Mouse (Mus musculus): ENCODE results near the gene Emx2.

Gene Emx2

DNA sequence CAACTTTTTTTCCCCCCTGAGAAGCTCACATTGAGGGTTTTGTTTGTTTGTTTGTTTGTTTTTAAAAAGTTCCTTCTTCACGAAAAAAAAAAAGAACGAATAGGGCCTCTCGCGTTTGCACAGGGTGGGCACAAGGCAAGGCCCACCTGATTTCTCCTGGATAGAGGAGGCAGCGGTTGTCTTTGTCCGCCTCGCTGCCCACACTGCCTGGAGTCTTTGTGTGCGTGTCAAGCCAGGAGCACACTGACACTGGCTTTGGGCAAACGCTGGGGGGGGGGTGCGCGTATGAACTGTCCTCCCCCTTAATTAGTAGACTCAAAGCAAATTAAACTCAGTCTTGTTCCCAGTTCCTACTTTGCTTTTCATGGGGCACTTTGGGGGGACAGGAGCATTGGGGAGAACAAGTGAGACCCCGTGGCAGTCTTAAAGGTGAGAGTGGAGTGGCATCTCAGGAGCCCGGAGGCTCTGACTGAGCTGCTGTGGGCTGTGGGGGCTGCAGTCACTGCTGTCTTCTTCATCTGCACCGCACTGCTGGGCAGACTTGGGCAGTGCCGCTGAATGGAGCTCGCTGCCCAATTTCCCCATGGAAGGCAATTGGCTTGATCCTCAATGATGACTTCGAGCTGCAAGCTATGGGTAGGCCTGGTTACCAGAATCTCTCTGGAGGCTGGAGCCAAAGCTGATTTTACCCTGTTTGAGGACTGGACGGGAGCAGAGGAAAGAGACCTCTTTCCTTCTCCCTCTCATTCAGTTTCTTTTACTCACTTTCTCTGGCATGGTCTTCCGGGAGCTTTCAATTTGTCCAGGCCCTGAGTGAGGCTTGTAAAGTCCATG, 4.5 kb downstream of the Emx2 start:
- no peak for DNase-seq (ENCODE audit: low spot score)

DNA sequence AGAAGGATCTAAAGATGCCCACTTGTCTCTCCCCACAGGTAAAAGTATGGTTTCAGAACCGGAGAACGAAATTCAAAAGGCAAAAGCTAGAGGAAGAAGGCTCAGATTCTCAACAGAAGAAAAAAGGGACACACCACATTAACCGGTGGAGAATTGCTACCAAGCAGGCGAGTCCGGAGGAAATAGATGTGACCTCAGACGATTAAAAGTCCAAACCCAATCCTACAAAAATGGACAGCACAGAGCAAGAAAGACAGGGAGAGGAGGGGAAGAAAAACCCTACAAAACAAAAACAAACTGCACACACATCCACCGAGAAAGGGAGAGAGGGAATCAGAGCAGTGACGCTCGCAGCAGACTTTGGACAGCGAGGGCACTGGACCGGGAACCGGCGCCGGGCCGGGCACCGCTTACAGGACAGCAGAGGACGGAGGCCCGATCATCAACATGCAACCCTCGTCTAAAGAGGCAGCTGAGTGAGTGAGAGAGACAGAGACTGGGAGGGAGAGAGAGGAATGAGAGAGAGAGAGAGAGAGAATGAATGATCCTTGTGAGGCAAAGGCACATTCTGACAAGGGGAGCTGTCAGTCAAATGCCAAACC, 5.8 kb downstream of the Emx2 start:
- DNase-seq (ENCODE audit: low spot score) = no peak

DNA sequence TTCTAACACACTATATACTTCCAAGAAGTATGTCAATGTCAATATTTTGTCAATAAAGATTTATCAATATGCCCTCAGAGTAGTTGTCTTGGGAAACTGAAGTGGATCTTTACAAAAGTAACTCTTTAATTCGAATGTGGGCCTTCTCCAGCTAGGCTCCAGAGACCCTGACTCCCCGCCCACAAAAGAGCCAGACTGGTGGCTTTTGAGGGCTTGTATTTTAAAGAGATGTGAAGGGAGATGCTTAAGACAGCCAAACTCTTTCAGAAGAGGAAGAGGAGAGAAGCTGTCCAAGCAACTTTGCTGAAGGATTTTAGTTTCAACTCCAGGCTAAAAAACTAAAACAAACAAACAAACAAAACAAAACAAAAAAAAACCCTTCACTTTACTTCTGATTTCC, 7.1 kb downstream of the Emx2 start:
- DNase-seq (ENCODE audit: low spot score) = no peak

DNA sequence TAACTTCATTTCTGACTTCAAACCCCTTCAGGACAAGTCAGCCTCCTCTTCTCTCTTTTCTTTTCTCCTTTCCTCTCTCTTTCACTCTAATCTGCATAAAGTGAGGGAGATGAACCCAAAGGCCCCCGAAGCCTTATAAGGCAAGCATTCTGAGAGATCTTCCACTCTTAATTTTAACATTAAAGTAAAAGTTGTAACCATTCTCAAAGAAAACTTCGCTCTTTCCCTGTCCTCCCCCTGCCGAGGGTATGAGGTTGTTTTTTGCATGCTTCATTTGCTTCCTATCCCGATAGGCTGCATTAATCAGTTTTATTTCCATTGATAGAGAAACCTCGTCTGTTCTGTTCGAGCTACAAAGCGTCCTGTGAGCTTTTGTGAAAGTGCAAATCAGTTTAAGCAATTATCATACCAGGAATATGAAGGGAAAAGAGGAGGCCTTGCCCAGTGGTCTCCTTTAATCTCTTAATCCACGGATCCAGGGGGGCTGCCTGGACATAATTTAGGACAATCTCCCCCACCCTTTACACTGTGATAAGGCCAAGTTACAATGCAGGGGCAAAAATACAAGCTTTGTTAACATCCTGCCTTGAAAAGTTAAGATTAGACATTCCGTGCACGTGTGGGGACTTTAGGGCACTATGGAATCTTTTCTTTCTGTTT, 7.7 kb downstream of the Emx2 start:
- DNase-seq (ENCODE audit: low spot score) = no peak

DNA sequence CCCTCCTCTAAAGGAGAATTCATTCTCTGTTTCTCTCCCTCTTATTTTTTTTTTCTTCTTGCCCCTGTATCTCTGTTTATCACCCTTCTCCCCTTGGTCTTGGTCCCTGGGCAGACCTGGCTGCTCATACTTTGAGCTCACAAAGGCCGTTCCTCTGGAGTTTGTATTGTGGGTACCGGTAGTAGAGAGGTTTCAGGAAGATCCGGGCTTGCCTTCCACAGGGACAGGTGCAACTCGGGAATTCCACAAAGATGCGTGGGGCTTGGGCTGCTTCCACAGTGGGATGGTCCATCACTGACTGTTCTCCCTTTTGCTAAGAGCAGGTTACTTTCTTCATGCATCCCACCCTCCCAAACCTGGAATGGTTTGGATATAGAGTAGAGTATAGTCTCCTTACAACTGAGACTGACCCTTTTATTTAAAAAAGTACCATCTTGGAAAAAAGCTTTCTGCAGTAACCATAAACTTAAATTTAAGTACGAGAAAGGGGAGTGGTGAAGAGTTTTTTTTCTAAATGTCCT, 8.3 kb downstream of the Emx2 start:
- DNase-seq (ENCODE audit: low spot score) = no peak

DNA sequence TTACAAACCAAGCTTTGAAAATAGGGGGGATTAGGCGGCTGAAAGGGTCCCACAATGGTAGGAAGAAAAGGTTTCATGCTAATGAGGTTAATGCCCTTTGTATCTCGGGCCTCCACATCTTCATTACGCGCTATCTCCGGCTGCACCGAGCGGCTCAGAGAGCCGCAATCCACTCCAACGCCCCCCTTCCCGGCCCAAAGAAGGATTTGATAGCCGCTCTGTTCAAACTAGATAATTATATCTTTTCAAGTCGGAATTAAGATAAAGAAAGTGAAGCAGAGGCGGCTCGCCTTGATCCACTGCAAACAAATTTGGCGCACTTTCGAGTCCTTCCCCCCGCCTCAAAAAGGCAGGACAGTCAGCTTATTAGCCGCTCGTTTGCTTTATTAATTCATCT, 8.8 kb downstream of the Emx2 start:
- DNase-seq (ENCODE audit: low spot score) = no peak

DNA sequence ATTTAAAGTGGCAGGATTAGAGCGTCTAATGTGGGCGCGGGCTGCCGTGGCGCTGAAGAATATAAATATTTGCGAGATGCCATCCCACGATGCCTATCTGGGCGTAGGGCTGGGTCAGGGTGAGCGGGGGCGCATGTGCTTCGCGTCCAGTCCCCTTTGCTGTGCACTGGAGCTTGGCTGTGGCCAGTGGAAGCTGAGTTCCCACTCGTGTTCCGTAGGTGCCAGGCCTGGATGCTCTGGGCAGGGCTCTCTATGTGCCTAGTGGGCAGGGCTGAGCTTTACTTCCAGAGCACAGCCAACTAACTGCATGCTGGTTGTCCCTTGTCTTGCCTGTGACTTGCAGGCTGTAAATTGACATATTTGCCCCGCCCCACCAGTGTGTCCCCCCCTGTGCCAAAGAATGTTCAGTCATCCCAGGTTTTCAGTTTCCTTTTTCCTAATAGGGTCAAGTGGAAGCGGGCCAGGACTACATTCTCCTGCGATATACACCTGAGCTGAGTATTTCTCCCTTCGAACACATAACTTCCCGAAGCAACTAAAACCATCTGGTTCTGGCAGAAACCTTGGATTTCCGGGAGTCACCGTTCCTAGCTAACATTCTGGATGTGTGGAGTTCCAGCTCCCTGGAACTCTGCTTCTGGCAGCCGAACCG, 9.4 kb downstream of the Emx2 start:
- DNase-seq (ENCODE audit: low spot score) = no peak

DNA sequence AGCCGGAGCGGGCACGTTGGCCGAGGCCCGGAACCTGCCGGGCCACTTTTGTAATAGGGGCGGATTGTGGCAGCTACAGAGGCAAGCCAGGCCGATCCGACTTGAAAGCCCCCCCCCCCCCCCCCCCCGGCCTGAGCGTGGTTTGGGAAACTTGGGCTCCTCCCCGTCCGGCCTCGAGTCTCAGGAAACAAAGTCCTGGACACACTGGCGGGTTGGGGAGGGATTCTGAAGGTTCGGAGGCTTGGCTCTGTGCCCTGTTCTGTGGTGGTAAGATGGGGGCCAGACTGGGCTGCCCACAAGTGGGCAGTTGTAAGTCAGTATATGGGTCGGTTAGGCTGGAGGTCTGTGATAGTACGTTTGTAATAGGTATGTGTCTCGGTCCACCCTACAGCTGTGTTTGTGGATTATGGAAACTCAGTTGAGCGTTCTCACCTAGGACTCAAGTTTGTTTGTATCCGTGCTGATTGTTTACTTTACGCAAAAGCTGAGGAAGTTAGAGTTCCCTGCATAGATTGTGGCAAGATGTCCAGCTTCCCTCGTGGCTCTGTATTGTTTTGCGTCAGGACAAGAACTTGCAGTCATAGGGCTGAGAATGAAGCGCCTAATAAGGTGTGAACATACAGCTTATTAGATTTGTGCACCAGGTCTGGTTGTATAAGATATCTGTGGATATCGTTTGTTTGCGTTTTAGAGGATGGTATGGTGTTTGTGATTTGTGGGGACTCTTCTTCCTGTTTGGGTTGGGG, 10.1 kb downstream of the Emx2 start:
- no peak for DNase-seq (ENCODE audit: low spot score)

DNA sequence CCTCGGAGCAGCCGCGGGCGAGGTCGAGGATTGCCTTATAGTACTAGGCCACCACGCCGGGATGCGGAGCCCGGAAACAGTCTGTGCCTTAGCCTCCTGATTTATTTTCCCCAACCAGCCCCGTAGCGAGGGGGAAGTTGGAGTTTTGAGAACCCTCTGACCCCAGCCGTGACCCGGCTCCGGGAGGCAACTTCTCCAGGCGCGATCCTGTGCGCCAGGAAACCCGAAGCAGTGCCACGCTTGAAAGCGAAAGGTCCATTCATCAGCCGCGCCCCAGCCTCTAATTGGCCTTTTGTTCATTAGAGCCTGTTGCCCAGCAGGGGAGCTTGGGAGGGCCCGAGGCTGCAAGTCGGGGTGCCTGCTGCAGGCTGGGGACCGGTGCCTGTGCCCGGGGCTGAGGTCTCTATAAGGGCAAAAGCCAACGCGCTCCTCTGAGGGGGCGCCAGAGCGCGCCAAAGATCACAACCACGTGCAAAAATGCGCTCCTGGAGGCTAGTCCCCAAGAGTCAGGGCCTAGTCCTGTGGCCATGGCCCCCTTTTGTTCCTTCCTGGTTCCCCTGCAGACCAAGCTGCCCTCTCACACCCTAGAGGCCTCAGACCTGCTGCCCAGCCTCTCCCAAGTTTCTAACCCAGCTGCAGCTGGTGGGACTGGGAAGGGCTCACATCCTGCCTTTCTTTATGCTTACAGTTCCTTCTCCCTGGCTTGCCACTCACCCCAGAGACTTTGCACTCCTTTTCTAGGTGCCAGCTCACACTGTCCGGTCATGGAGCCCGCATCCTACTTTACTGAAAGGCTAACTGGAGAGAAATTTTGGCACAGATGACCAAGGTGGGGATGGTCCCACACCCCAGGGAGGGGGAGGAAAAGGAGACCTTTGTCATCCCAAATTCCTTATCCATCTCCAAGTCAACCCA, 11.1 kb downstream of the Emx2 start:
- DNase-seq (ENCODE audit: low spot score) = peak; percentile 12

DNA sequence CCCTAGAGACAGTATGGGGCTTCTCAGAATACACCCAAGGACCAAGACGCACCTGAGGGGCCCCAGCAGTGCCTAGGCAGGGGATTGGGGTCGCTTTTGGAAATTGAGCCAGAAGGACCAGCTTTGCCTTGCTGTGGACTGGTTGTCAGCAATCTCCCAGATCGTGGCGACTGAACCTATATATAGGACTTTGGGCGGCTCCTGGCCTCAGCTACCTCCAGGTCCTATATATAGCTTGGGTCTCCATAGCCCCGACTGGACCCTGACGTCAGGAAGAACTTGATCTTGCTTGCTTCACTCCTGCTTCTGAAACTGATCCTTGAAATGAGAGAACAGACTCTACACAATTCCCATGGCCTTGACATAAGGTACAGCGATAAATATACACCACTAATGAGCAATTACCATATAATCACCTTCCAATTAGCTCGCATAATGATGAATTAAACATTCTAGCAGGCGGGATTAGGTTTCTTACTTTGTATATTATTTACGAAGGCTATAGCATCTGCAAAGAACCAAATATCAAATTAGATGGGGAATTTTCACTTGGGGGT, 12.0 kb downstream of the Emx2 start:
- DNase-seq (ENCODE audit: low spot score) = no peak

DNA sequence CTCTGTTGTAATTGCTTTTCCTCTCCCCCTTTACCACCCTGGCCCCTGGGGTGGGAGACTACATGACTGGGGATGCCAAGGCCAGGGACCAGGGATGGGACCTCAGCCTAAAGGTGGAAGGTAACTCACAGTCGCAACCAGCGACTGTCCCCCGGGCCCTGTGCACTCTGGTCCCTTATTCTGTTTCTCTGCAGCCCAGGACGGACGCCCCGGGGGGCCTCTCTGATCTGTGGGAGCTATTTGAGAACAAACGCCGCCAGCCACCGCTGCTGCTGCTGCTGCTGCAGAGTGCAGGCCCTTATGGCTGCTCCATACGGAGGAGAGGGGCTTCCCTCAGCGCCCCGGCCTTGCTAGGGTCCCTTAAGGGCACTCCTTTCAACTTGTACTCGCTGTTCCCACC, 12.7 kb downstream of the Emx2 start:
- DNase-seq (ENCODE audit: low spot score) = no peak

DNA sequence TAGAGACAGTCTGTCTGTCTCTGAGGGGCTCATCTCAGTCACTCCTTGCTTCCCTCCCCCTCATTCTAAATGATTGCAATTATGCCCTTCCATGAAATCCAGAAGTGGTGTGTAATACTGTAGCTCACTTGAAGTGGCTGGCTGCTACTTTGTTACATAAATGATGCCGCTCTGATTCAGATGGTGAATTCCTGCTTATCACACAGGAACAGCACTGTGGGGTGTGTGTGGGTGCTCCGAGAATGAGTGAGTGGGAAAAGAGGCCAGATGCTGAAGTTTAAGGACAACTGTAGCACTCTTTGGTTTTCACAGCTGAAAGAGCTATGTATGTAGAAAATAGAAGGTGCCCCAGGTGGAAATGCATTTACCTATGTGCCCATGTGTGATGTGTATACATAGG, 14.7 kb downstream of the Emx2 start:
- DNase-seq (ENCODE audit: low spot score) = no peak

DNA sequence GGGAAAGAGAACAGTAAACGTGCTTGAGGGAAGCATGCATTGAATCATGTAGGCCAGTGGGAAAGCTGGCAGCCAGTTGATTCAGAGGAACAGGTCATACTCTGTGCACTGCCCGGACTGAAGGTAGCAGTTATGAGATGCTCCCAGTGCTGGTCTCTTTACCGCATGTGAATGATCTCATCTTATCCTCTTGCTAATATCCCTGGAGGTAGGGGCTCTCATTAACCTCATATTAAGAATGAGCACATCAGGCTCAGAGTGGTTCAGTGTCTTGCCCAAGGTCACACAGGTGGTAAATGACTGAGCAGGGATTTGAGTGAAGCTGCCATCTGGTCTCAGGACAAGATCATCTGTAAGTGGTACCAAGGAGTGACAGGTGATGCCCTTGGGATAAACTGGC, 21.7 kb downstream of the Emx2 start:
- DNase-seq (ENCODE audit: low spot score) = no peak

DNA sequence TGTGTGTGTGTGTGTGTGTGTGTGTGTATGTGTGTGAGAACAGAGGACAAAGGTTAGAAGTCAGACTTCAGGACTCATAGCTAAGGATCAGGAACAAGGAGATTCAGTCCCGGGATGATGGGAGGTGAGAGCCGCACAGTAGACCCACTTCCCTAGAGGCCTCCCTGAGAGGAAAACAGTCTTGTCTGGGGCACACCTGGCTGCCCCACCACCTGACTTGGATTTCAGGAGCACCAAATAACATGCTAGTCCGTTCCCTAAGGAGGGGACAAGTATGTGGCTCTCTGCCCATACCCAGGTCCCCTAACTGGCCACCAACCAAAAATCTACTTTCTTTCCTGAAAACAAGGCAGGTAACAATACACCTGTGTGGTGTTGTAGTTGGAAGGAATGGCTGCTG, 22.4 kb downstream of the Emx2 start:
- no peak for DNase-seq (ENCODE audit: low spot score)

DNA sequence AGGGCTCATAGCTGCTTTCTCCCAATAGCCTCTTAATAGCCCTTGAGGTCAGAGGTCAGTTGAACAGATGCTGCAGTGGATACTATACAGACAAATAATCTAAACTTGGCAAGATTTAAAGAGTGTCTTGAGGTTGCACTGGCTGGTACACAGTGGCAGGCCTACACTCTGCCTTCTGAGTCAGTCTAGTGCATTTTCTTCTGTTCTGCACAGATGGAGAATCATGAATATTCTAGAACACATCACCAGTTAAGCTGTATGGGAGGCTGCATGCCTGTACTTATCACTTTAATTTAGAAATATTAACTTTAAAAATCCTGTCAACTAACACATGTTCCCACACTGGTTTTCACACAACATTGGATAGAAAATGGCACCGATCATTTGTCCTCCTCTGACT, 34.1 kb downstream of the Emx2 start:
- no peak for DNase-seq (ENCODE audit: low spot score)

DNA sequence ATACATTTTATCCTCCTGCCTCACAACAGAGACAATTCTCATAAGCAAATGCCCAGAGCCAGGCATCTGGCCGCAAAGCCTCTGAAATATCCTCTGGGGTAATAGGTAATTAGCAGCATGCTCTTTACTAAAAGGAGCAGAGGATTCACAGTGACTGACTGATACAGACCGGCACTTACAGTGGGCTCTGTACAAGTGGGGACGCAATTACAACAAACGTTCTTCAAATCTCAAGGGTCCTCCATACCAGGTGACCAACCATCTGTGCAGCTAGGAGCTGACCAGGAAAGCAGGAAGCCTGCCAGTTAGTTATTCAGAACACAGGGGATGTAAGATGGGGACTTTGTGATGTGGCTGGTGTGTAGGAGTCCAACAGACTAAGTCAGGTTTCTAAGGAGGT, 38.7 kb downstream of the Emx2 start:
- no peak for DNase-seq (ENCODE audit: low spot score)

DNA sequence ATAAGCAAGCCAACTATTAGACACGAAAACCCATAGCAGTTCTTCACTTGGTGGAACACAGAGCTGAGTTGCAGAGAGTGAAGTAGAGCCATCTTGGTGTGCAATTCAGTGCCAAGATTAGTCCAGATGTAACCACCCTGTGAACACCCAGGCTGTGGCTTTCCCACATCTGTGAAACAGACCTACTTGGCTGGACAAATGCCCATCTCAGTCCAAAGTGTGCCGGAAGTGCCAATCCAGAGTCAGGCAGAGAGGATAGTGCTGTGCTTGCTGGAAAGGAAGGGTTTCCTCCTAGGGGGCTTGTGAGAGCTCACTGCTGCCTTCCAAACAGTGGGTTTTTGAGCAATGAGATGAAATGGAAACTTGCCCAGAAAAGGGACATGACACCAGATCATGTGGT, 50.7 kb downstream of the Emx2 start:
- DNase-seq (ENCODE audit: low spot score) = no peak

DNA sequence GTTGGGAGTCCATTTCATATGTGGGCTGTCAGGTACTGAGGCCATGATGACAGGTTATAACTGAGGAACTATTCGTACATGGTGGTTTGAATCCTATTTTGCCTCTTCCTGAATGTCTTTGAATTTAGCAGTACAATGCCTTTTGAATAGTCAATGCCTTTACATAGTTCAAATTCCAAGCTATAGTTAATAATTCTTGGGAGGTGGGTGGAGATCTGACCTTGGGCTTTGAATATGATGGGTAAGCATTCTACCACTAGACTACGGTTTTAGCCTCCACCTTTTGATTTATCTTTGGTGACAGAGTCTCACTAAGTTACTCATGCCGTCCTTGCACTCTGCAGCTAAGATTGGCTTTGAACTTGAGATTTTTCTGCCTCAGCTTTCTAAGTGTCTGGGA, 55.0 kb downstream of the Emx2 start:
- no peak for DNase-seq (ENCODE audit: low spot score)
